Mouse (Mus musculus) intestine, postnatal 0 days (tissue): ENCODE data around the gene Timm22. TPM values are rescaled to one million over a fixed set of nuclear protein-coding genes. Genes with fewer than 3 reads are reported as not detected.

Experiments
- ATAC-seq: fragments of 200-750 bp; cut with Nextera tagmentation; 2 replicates; pipeline ENCODE4 v1.8.0; 2017; ENCODE audit warnings: mild to moderate bottlenecking, moderate TSS enrichment, moderate library complexity
- H3K27ac ChIP-seq: fragments of 300-500 bp; sonication (generic); 2 replicates; pipeline ENCODE4 v1.5.1; 2014; ENCODE audit warnings: mild to moderate bottlenecking, low read depth, low read length, moderate library complexity
- H3K27me3 ChIP-seq: fragments of 300-500 bp; sonication (generic); replicated peaks from 2 replicates; pipeline ENCODE4 v1.6.1; 2014; ENCODE audit warnings: low read length, mixed read lengths; ENCODE audit not compliant: control insufficient read depth, insufficient read depth
- H3K36me3 ChIP-seq: fragments of 300-500 bp; sonication (generic); 2 replicates; pipeline ENCODE4 v1.6.1; 2014; ENCODE audit warnings: mild to moderate bottlenecking, moderate library complexity; ENCODE audit not compliant: control insufficient read depth, insufficient read depth
- H3K4me1 ChIP-seq: fragments of 300-500 bp; sonication (generic); replicated peaks from 2 replicates; pipeline ENCODE4 v1.6.1; 2014; ENCODE audit warnings: antibody characterized with exemption, low read length, mixed read lengths; ENCODE audit not compliant: control insufficient read depth, insufficient read depth
- H3K4me2 ChIP-seq: fragments of 300-500 bp; sonication (generic); replicated peaks from 2 replicates; pipeline ENCODE4 v1.6.1; 2014; ENCODE audit warnings: low read depth, mild to moderate bottlenecking, moderate library complexity
- H3K4me3 ChIP-seq: fragments of 300-500 bp; sonication (generic); 2 replicates; pipeline ENCODE4 v1.5.1; 2014; ENCODE audit warnings: low read depth, low read length
- H3K9ac ChIP-seq: fragments of 300-500 bp; sonication (generic); 2 replicates; pipeline ENCODE4 v1.6.1; 2014; ENCODE audit warnings: mild to moderate bottlenecking, low read depth, low read length
- H3K9me3 ChIP-seq: fragments of 300-500 bp; sonication (generic); 2 replicates; pipeline ENCODE4 v1.6.1; 2016; ENCODE audit warnings: mixed run types; ENCODE audit not compliant: control insufficient read depth
- CTCF ChIP-seq: sonication (generic); IDR thresholded peaks from 2 replicates; pipeline ENCODE4 v1.5.1; 2016; ENCODE audit warnings: low read depth, mild to moderate bottlenecking, control low read depth, antibody characterized with exemption, moderate library complexity
- WGBS: fragments of 180-500 bp; shearing (Covaris S2); extraction: QIAGEN DNeasy Blood & Tissue Kit; methylation state at CpG from one replicate; pipeline ENCODE4 v1.1.7; 2014; 5-methylcytosine and 5-hydroxymethylcytosine counted together
- polyA plus RNA-seq: library from polyadenylated mRNA; unstranded; fragments of >200 nt; fragmentation: Nextera tagmentation; extraction: Ambion mirVana; gene quantifications from 2 replicates; pipeline ENCODE4 v1.2.1, GENCODE M21; 2015

Timm22 gene
- polyA plus RNA-seq, 1 experiment from 2014 or later: 95.2 TPM

- H3K4me2 ChIP-seq: no peak overlapping the region
- no peaks in the 10 kb centered on the region for H3K27me3 ChIP-seq
- H3K36me3 ChIP-seq: no peaks in the 10 kb centered on the region
- no peak overlapping the region for H3K4me3 ChIP-seq
- H3K9me3 ChIP-seq: no peaks in the 10 kb centered on the region
- no peak for TF ChIP-seq CTCF
- no peak overlapping the region for H3K27ac ChIP-seq
- 67% methylated on average over 4 of the region's 4 CpGs for WGBS
- H3K9ac ChIP-seq: no peak overlapping the region
- no peaks in the 10 kb centered on the region for H3K4me1 ChIP-seq
- ATAC-seq: no peak
Measured at GRCm38 (mm10) chr11:76405113-76405512, 1.6 kb upstream of the Timm22 start.

DNA sequence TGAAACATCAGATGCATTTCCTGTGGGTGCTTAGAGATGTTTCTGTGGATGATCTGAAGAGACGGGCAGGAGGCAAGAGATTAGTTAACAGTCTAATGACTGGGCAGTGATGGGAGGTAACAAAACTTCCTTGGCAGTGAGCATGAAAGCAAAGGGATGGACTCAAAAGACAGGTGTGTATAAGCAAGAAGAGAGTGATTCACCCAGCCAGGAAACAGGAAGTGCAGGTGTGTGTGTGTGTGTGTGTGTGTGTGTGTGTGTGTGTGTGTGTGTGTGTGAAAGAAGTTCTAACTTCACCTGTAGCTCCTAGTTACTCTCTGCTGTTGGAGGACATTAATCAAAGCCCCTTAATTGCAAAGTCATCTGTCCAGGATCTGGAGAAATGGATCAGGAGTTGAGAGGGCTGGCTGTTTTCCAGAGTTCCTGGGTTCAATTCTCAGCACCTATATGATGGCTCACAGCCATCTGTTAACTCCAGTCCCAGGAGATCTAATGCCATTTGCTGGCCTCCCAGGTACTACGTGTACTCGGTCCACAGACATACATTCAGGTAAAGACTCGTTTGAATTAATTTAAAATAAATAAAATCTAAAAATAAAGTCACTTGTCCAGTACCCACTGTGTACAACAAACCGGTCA is 1.0 kb upstream of the Timm22 start:
- TF ChIP-seq CTCF: no peak
- ATAC-seq: no peak
- Histone ChIP-seq H3K27me3 (no peaks in the 10 kb centered on the region), H3K4me1 (no peaks in the 10 kb centered on the region), H3K36me3 (no peaks in the 10 kb centered on the region), H3K4me3 (no peak overlapping the region), H3K9me3 (no peaks in the 10 kb centered on the region), H3K27ac (no peak overlapping the region), H3K4me2 (no peak overlapping the region), H3K9ac (no peak overlapping the region)
- 82% methylated on average over 5 of the region's 5 CpGs for WGBS

DNA sequence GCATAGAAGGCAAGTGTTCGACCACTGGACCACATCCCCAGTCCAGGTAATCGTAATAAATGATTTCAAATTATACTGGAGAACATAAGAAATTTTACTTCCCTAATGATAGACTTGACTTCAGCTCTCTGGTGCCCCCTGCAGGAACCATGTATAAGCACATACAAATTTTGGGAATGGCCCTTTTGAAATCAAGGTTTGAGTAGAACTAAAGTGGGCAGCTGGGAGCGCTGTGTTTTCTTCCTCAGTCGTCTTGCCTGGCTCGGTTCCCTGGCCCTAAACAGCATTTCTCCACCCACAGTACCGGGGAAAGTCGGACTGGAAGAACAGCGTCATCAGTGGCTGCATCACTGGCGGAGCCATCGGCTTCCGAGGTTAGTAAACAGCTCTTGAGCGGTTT is 4.1 kb downstream of the Timm22 start:
- peak; percentile 79 for TF ChIP-seq CTCF
- H3K4me2 ChIP-seq: no peak overlapping the region
- WGBS: 59% methylated on average over 12 of the region's 12 CpGs
- no peak overlapping the region for H3K27ac ChIP-seq
- H3K36me3 ChIP-seq: peaks cover 23% of the 10 kb centered on the region
- H3K4me1 ChIP-seq: no peaks in the 10 kb centered on the region
- H3K9ac ChIP-seq: no peak overlapping the region
- no peaks in the 10 kb centered on the region for H3K27me3 ChIP-seq
- H3K9me3 ChIP-seq: no peaks in the 10 kb centered on the region
- H3K4me3 ChIP-seq: no peak overlapping the region
- ATAC-seq: no peak

GRCm38 (mm10) chr11:76413202-76413601 is 6.5 kb downstream of the Timm22 start:
- 69% methylated on average over 4 of the region's 4 CpGs for WGBS
- Histone ChIP-seq H3K27me3 (no peaks in the 10 kb centered on the region), H3K9me3 (no peaks in the 10 kb centered on the region), H3K27ac (no peak overlapping the region), H3K4me1 (no peaks in the 10 kb centered on the region), H3K36me3 (peaks cover 45% of the 10 kb centered on the region), H3K4me2 (no peak overlapping the region), H3K9ac (no peak overlapping the region), H3K4me3 (no peak overlapping the region)
- ATAC-seq: no peak
- no peak for TF ChIP-seq CTCF

DNA sequence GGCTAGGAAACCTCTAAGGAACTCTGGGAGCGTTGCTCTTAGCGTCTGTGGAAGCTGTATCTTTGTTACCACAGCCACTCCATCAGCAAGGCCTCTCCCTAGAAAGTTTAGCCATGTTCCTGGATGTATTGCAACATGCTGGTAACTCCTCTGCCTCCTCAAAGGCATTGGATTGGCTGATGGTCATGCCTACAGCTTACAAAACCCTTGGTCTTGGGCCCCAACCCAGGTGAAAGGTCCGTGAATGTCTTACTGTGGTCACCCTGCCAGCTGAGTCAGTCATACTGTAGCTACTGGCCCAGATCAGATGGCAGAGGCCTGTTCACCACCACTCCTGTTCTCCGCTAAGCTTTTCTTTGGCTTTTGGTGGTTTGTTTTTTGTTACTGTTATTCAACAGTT is 8.2 kb downstream of the Timm22 start:
- no peaks in the 10 kb centered on the region for H3K4me1 ChIP-seq
- H3K4me2 ChIP-seq: no peak overlapping the region
- 84% methylated on average over 4 of the region's 4 CpGs for WGBS
- H3K4me3 ChIP-seq: no peak overlapping the region
- H3K9ac ChIP-seq: no peak overlapping the region
- H3K9me3 ChIP-seq: no peaks in the 10 kb centered on the region
- H3K36me3 ChIP-seq: peaks cover 63% of the 10 kb centered on the region
- no peak for ATAC-seq
- no peak for TF ChIP-seq CTCF
- H3K27ac ChIP-seq: no peak overlapping the region
- H3K27me3 ChIP-seq: no peaks in the 10 kb centered on the region

DNA sequence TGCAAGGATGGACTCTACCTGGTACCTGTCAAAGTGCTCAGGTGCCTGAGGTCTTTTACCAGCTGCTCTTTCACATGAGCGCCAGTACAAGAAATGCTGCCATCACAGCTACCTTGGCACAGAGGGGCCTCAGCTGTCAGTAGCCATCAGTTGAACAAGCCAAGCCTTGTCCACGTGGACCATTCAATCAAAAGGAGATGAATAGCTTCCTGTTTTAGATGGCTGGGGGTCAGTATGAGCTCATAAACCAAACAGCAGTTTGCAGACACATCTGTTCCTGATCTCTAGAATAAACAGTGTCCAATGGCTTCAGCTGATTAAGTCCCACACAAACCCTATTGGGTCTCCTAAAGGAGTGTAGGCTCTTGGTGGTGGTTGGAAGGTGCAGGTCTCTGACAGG is 9.2 kb downstream of the Timm22 start:
- 33% methylated on average over 2 of the region's 2 CpGs for WGBS
- no peak for TF ChIP-seq CTCF
- Histone ChIP-seq H3K4me3 (no peak overlapping the region), H3K4me2 (no peak overlapping the region), H3K27ac (peak overlapping the region; percentile 2; the same call in 1 of the 2 replicates), H3K4me1 (no peaks in the 10 kb centered on the region), H3K9me3 (no peaks in the 10 kb centered on the region), H3K9ac (no peak overlapping the region), H3K36me3 (peaks cover 71% of the 10 kb centered on the region), H3K27me3 (no peaks in the 10 kb centered on the region)
- no peak for ATAC-seq

- Histone ChIP-seq H3K4me3 (no peak overlapping the region), H3K9ac (no peak overlapping the region), H3K4me2 (no peak overlapping the region), H3K27ac (no peak overlapping the region; the same call in 1 of the 2 replicates), H3K9me3 (no peaks in the 10 kb centered on the region), H3K36me3 (peaks cover 89% of the 10 kb centered on the region), H3K27me3 (no peaks in the 10 kb centered on the region), H3K4me1 (no peaks in the 10 kb centered on the region)
- ATAC-seq: no peak
- 74% methylated on average over 8 of the region's 8 CpGs for WGBS
- no peak for TF ChIP-seq CTCF
Measured at GRCm38 (mm10) chr11:76418423-76418822, 11.7 kb downstream of the Timm22 start.
